Mouse (Mus musculus) limb, embryonic 14.5 days (tissue): Measurements from ENCODE around the gene Tom1l1. TPM values are rescaled to one million over a fixed set of nuclear protein-coding genes. Genes with fewer than 3 reads are reported as not detected.
A peak's percentile ranks its signal among the peaks of the same experiment; 100 is the strongest.

ENCODE experiments used
- ATAC-seq: fragments of 200-750 bp; cut with Nextera tagmentation; 2 replicates; pipeline ENCODE4 v1.8.0; 2017; ENCODE audit warnings: low read depth, moderate number of reproducible peaks, moderate TSS enrichment; ENCODE audit not compliant: low FRiP score
- DNase-seq: peaks from one replicate; pipeline ENCODE4 v3.0.0-alpha.2; 2015; ENCODE audit warnings: low spot score
- H3K27ac ChIP-seq: fragments of 300-500 bp; sonication (generic); replicated peaks from 2 replicates; pipeline ENCODE4 v1.5.1; 2014; ENCODE audit warnings: low read depth, mild to moderate bottlenecking, low read length, moderate library complexity, mixed read lengths
- H3K27me3 ChIP-seq: fragments of 300-500 bp; sonication (generic); 2 replicates; pipeline ENCODE4 v1.6.1; 2014; ENCODE audit warnings: low read length, mixed read lengths; ENCODE audit not compliant: control insufficient read depth, insufficient read depth
- H3K36me3 ChIP-seq: fragments of 300-500 bp; sonication (generic); 2 replicates; pipeline ENCODE4 v1.6.1; 2014; ENCODE audit warnings: mild to moderate bottlenecking, low read length, moderate library complexity, mixed read lengths; ENCODE audit not compliant: control insufficient read depth, insufficient read depth
- H3K4me1 ChIP-seq: fragments of 300-500 bp; sonication (generic); 2 replicates; pipeline ENCODE4 v1.6.1; 2014; ENCODE audit warnings: antibody characterized with exemption, low read length, mixed read lengths; ENCODE audit not compliant: control insufficient read depth, insufficient read depth
- H3K4me2 ChIP-seq: fragments of 300-500 bp; sonication (generic); replicated peaks from 2 replicates; pipeline ENCODE4 v1.6.1; 2014; ENCODE audit warnings: low read depth, mild to moderate bottlenecking, low read length, moderate library complexity; ENCODE audit not compliant: severe bottlenecking
- H3K4me3 ChIP-seq: fragments of 300-500 bp; sonication (generic); replicated peaks from 2 replicates; pipeline ENCODE4 v1.5.1; 2014; ENCODE audit warnings: low read length
- H3K9ac ChIP-seq: fragments of 300-500 bp; sonication (generic); 2 replicates; pipeline ENCODE4 v1.6.1; 2014; ENCODE audit warnings: mild to moderate bottlenecking, low read depth, low read length, moderate library complexity; ENCODE audit not compliant: severe bottlenecking
- H3K9me3 ChIP-seq: fragments of 300-500 bp; sonication (generic); 2 replicates; pipeline ENCODE4 v1.6.1; 2016; ENCODE audit warnings: low read length; ENCODE audit not compliant: control insufficient read depth
- POLR2A ChIP-seq: fragments of 200-500 bp; IDR thresholded peaks from 2 replicates; pipeline ENCODE4 v1.8.0; 2012; ENCODE audit warnings: inconsistent platforms, mild to moderate bottlenecking, moderate library complexity, borderline replicate concordance; ENCODE audit not compliant: insufficient read depth, insufficient read length; ENCODE audit errors: extremely low read depth
- WGBS: fragments of 180-500 bp; shearing (Covaris S2); extraction: QIAGEN DNeasy Blood & Tissue Kit; methylation state at CpG from one replicate; pipeline ENCODE4 v1.1.7; 2014; 5-methylcytosine and 5-hydroxymethylcytosine counted together
- polyA plus RNA-seq, 2 experiments: library from polyadenylated mRNA; depleted of rRNA in 1 of 2; stranded (reverse) in 1 of 2; unstranded in 1 of 2; fragments of >200 nt; fragmentation: Nextera tagmentation in 1 of 2; extraction: Ambion mirVana in 1 of 2; gene quantifications; 2 replicates each; pipeline versions ENCODE4 v1.2.1 to v1.2.3; 2012 to 2014

Tom1l1 gene
- polyA plus RNA-seq, 2 experiments, result 18.4 to 32.9 TPM

- ATAC-seq (no peak), DNase-seq (no peak)
- no peaks in the 10 kb centered on the region for H3K9me3 ChIP-seq
- no peak for TF ChIP-seq POLR2A
- H3K4me2 ChIP-seq, result no peak overlapping the region
- H3K36me3 ChIP-seq, result peaks cover 6% of the 10 kb centered on the region; the same call in 1 of the 2 replicates
- no peaks in the 10 kb centered on the region for H3K27me3 ChIP-seq
- 75% methylated on average over 2 of the region's 2 CpGs for WGBS
- H3K4me1 ChIP-seq, result peaks cover 4% of the 10 kb centered on the region
- no peak overlapping the region for H3K27ac ChIP-seq
- H3K9ac ChIP-seq, result no peak overlapping the region
- no peak overlapping the region for H3K4me3 ChIP-seq
Observed at GRCm38 (mm10) chr11:90632480-90632879, 55.7 kb downstream of the Tom1l1 start.

GRCm38 (mm10) chr11:90627751-90628150, 60.4 kb downstream of the Tom1l1 start:
- Histone ChIP-seq H3K27me3 (no peaks in the 10 kb centered on the region), H3K36me3 (peaks cover 6% of the 10 kb centered on the region; the same call in 1 of the 2 replicates), H3K4me1 (no peaks in the 10 kb centered on the region), H3K4me2 (no peak overlapping the region), H3K9ac (no peak overlapping the region), H3K27ac (no peak overlapping the region), H3K9me3 (no peaks in the 10 kb centered on the region), H3K4me3 (no peak overlapping the region)
- WGBS, result 89% methylated on average over 1 of the region's 1 CpGs
- ATAC-seq (no peak), DNase-seq (no peak)
- TF ChIP-seq POLR2A, result no peak

GRCm38 (mm10) chr11:90625174-90625573, 63.0 kb downstream of the Tom1l1 start:
- no peaks in the 10 kb centered on the region for H3K9me3 ChIP-seq
- H3K9ac ChIP-seq, result no peak overlapping the region
- WGBS, result 81% methylated on average over 1 of the region's 1 CpGs
- no peak for TF ChIP-seq POLR2A
- no peak overlapping the region for H3K4me3 ChIP-seq
- no peak for ATAC-seq
- no peaks in the 10 kb centered on the region for H3K27me3 ChIP-seq
- H3K4me1 ChIP-seq, result no peaks in the 10 kb centered on the region
- no peak overlapping the region for H3K27ac ChIP-seq
- H3K36me3 ChIP-seq, result peaks cover 13% of the 10 kb centered on the region; the same call in 1 of the 2 replicates
- H3K4me2 ChIP-seq, result no peak overlapping the region
- DNase-seq, result no peak

- WGBS, result 54% methylated on average over 6 of the region's 6 CpGs
- Histone ChIP-seq H3K9me3 (no peaks in the 10 kb centered on the region), H3K27me3 (no peaks in the 10 kb centered on the region), H3K4me2 (no peak overlapping the region), H3K4me3 (no peak overlapping the region), H3K27ac (no peak overlapping the region), H3K36me3 (peaks cover 15% of the 10 kb centered on the region; the same call in 1 of the 2 replicates), H3K4me1 (no peaks in the 10 kb centered on the region), H3K9ac (no peak overlapping the region)
- ATAC-seq, result no peak
- peak; percentile 73 for DNase-seq
- no peak for TF ChIP-seq POLR2A
Observed at GRCm38 (mm10) chr11:90623477-90623876, 64.7 kb downstream of the Tom1l1 start.

GRCm38 (mm10) chr11:90622500-90622899, 65.7 kb downstream of the Tom1l1 start:
- Histone ChIP-seq H3K4me1 (no peaks in the 10 kb centered on the region), H3K4me2 (no peak overlapping the region), H3K9ac (no peak overlapping the region), H3K27me3 (no peaks in the 10 kb centered on the region), H3K27ac (no peak overlapping the region), H3K36me3 (peaks cover 22% of the 10 kb centered on the region), H3K4me3 (no peak overlapping the region), H3K9me3 (no peaks in the 10 kb centered on the region)
- no peak for TF ChIP-seq POLR2A
- no peak for DNase-seq
- ATAC-seq, result no peak
- 92% methylated on average over 7 of the region's 7 CpGs for WGBS

- Histone ChIP-seq H3K9me3 (no peaks in the 10 kb centered on the region), H3K36me3 (peaks cover 22% of the 10 kb centered on the region), H3K4me3 (no peak overlapping the region), H3K9ac (no peak overlapping the region), H3K27me3 (no peaks in the 10 kb centered on the region), H3K27ac (no peak overlapping the region), H3K4me2 (no peak overlapping the region), H3K4me1 (no peaks in the 10 kb centered on the region)
- TF ChIP-seq POLR2A, result no peak
- ATAC-seq (no peak), DNase-seq (no peak)
- WGBS, result 83% methylated on average over 12 of the region's 12 CpGs
Observed at GRCm38 (mm10) chr11:90622044-90622443, 66.1 kb downstream of the Tom1l1 start.
